Mouse (Mus musculus) bone marrow, adult 2 months (tissue): ENCODE results near the gene Exd1. TPM values are rescaled to one million over a fixed set of nuclear protein-coding genes. Genes with fewer than 3 reads are reported as not detected.
"Not testable (repeated sequence)": the region's sequence is repeated elsewhere in the genome, so short reads cannot be mapped to it uniquely, and the experiment has no call there.

Source experiments
- H3K27ac ChIP-seq: fragments of 200-500 bp; 2 replicates; pipeline ENCODE4 v1.5.1; 2012; ENCODE audit warnings: low read depth, mild to moderate bottlenecking, control low read depth, inconsistent platforms, low read length; ENCODE audit not compliant: control insufficient read depth, poor library complexity, insufficient read depth
- H3K4me1 ChIP-seq: fragments of 200-500 bp; 2 replicates; pipeline ENCODE4 v1.6.1; 2011; ENCODE audit warnings: low read length; ENCODE audit not compliant: control insufficient read depth, insufficient read depth
- H3K4me3 ChIP-seq: fragments of 200-500 bp; replicated peaks from 2 replicates; pipeline ENCODE3; 2011; ENCODE audit warnings: mild to moderate bottlenecking, low read depth, low read length, control low read depth; ENCODE audit not compliant: control insufficient read depth
- CTCF ChIP-seq: fragments of 200-500 bp; IDR thresholded peaks from 2 replicates; pipeline ENCODE4 v1.5.1; 2011; ENCODE audit warnings: low read length, control low read depth; ENCODE audit not compliant: control insufficient read depth, insufficient read depth
- POLR2A ChIP-seq: fragments of 200-500 bp; IDR thresholded peaks from 2 replicates; pipeline ENCODE4 v1.6.1; 2011; ENCODE audit warnings: low read depth, mild to moderate bottlenecking, control low read depth, low read length, borderline replicate concordance; ENCODE audit not compliant: control insufficient read depth
- WGBS: fragments of 180-500 bp; shearing (Covaris S2); methylation state at CpG from one replicate; pipeline ENCODE4 v1.1.7; 2018; 5-methylcytosine and 5-hydroxymethylcytosine counted together
- polyA plus RNA-seq: library from polyadenylated mRNA; stranded (reverse); fragments of >200 nt; gene quantifications from 2 replicates; pipeline ENCODE4 v1.2.4, GENCODE M21; 2011; ENCODE audit warnings: low replicate concordance; ENCODE audit not compliant: missing spikeins, insufficient read depth, insufficient read length

Gene Exd1
- polyA plus RNA-seq, 1 experiment: 1.0 TPM

DNA sequence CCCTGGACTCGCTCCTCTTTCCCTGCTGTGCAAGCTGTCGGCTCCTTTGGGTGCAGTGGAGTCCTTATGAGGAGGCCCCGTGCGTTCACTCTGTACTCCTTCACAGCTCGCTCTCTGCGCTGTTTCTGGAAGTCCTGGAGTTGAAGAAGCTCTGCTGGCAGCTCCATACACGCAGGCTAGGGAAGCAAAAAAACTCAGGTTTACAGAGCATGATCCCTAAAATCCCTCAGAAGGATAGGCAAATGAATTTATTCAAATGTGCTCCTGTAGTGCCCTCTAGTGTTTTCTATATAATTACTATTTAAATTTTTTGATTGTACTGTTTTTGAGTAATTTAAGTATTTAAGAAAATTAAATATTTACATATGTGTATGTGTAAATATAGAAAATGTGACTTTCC, 26.9 kb downstream of the Exd1 start:
- no peak overlapping the region for H3K27ac ChIP-seq
- no peaks in the 10 kb centered on the region; the same call in 1 of the 2 replicates for H3K4me1 ChIP-seq
- no peak for TF ChIP-seq POLR2A
- TF ChIP-seq CTCF: no peak
- no peak overlapping the region for H3K4me3 ChIP-seq
- WGBS: 73% methylated on average over 7 of the region's 7 CpGs

DNA sequence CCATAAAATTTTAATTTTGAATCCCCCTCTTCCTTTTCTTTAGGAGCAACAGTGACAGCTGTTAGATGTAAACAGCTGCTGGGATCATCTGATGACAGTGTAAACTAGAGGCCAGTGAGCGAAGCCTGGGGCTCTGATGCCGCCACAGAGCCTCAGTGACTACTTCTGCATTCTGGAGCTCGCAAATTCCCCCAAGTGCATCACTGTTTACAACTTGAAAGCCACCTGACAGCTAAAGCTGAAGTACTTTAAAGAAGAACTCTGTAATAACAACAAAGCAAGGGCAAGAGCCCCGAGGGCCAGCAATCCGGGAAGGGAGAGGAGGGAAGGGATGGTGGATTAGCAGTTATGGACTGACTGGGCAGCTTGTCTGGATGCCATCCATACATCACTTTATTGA, 30.6 kb downstream of the Exd1 start:
- 43% methylated on average over 5 of the region's 5 CpGs for WGBS
- peaks cover 1% of the 10 kb centered on the region; the same call in 1 of the 2 replicates for H3K4me1 ChIP-seq
- no peak for TF ChIP-seq CTCF
- TF ChIP-seq POLR2A: no peak

DNA sequence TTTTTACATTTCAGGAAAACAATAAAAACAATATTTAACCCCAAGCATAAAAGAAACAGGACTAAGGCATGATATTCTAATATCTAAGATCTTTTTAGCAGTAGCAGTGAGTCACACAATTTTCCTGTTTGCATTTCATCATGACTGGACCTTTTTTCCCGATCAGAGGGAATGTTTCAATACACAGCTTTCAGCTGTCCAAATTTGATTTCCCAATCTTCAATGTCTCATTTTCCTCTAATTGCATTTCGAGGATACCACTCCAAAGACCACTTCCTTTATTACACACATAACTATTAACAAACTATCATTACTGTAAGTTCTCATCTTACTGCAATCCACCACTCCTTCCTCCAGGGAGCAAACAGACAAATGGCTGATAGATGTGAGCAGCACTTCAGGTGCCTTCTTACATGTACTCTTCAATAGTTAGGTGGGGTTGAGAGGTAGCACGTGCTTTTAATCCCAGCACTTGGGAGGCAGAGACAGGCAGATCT, 33.4 kb downstream of the Exd1 start:
- 31% methylated on average over 3 of the region's 3 CpGs for WGBS
- no peak overlapping the region for H3K27ac ChIP-seq
- no peak overlapping the region for H3K4me3 ChIP-seq
- no peak for TF ChIP-seq CTCF
- TF ChIP-seq POLR2A: no peak
- peaks cover 1% of the 10 kb centered on the region; the same call in 1 of the 2 replicates for H3K4me1 ChIP-seq

More for the DNA sequence above, 30.6 kb downstream of the Exd1 start:
- no peak overlapping the region for H3K4me3 ChIP-seq
- H3K27ac ChIP-seq: no peak overlapping the region

- TF ChIP-seq CTCF (peak; percentile 27; the same call in 1 of the 2 replicates), POLR2A (no peak)
- Histone ChIP-seq H3K27ac (no peak overlapping the region), H3K4me1 (peaks cover 3% of the 10 kb centered on the region), H3K4me3 (no peak overlapping the region)
- 78% methylated on average over 3 of the region's 3 CpGs for WGBS
Observed at GRCm38 (mm10) chr2:119512292-119512691, 35.1 kb downstream of the Exd1 start.

GRCm38 (mm10) chr2:119510856-119511255, 36.6 kb downstream of the Exd1 start:
- Histone ChIP-seq H3K27ac (no peak overlapping the region), H3K4me3 (no peak overlapping the region), H3K4me1 (peaks cover 3% of the 10 kb centered on the region)
- 76% methylated on average over 2 of the region's 2 CpGs for WGBS
- no peak for TF ChIP-seq POLR2A
- TF ChIP-seq CTCF: no peak

DNA sequence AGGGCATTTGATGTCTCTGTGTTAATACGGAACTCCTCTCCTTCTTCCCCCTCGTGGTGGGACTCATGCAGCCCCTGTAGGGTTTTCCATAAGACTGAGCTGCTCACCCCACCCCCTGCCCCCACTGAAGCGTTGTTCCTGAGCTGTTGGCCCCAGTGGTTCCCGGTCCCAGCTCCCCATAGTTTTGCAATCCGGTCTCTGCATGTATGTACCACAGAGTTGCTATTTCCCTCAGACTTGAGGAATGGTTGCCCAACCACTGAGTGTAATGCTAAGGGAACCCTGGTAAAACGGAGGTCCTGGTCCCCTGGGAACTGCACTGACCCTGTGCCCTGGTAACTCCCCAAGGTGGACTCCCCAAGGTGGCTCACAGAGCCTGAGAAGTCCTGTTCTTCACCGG, 38.9 kb downstream of the Exd1 start:
- 39% methylated on average over 7 of the region's 7 CpGs for WGBS

DNA sequence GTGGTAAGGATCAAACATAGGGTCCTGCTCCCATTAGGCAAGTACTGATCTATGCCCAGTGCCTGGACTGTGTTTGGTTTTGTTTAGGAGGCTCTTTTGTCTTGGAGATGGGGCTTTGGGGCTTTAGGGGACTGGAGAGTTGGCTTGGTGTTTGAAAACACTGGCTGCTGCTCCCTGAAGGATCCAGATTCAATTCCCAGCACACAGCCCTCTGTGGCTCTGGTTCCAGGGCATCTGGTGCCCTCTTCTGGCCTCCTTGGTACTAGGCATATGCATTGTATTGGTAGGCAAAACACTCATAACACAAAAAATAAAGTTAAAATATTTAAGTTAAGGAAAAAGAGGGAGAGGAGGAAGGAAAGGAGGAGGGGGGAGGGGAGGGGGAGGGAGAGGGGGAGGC, 40.3 kb downstream of the Exd1 start:
- no peak overlapping the region for H3K27ac ChIP-seq
- H3K4me1 ChIP-seq: peaks cover 1% of the 10 kb centered on the region
- TF ChIP-seq CTCF (peak; percentile 36), POLR2A (no peak)
- H3K4me3 ChIP-seq: no peak overlapping the region

More for the DNA sequence above, 38.9 kb downstream of the Exd1 start:
- H3K27ac ChIP-seq, H3K4me3 ChIP-seq, H3K4me1 ChIP-seq: not testable (repeated sequence)

- no peak overlapping the region for H3K4me3 ChIP-seq
- TF ChIP-seq POLR2A (no peak), CTCF (no peak)
- H3K4me1 ChIP-seq: no peaks in the 10 kb centered on the region
- 73% methylated on average over 2 of the region's 2 CpGs for WGBS
- H3K27ac ChIP-seq: no peak overlapping the region
Observed at GRCm38 (mm10) chr2:119500965-119501652, 46.3 kb downstream of the Exd1 start.

DNA sequence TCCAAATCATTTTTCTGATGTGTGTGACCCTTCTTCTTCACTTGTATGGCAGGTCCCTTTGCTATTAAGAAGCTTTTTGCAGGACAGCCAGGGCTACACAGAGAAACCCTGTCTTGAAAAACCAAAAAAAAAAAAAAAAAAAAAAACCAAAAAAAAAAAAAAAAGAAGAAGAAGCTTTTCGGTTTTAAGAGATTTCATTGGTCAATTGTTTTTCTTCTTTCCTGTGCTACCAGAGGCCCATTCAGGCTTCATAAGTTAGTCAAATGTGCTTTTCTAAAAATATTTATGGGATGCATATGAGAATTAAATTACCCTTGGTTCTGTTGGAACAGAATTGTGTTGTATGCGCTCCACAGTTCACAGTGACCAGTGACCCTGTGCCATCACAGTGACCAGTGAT, 48.6 kb downstream of the Exd1 start:
- no peak for TF ChIP-seq POLR2A
- TF ChIP-seq CTCF: no peak
- Histone ChIP-seq H3K4me3 (no peak overlapping the region), H3K4me1 (no peaks in the 10 kb centered on the region), H3K27ac (no peak overlapping the region)
- 41% methylated on average over 2 of the region's 2 CpGs for WGBS
